Mouse (Mus musculus) midbrain, postnatal 0 days (tissue): Measurements from ENCODE around the gene AY358078. TPM values are rescaled to one million over a fixed set of nuclear protein-coding genes. Genes with fewer than 3 reads are reported as not detected.
"Not testable (repeated sequence)": the region's sequence is repeated elsewhere in the genome, so short reads cannot be mapped to it uniquely, and the experiment has no call there.

Experiments
- ATAC-seq: fragments of 200-750 bp; cut with Nextera tagmentation; 2 replicates; pipeline ENCODE4 v1.8.0; 2017; ENCODE audit warnings: moderate number of reproducible peaks, mild to moderate bottlenecking, moderate TSS enrichment, moderate library complexity; ENCODE audit not compliant: low FRiP score
- DNase-seq: peaks from one replicate; pipeline ENCODE4 v3.0.0-alpha.2; 2015; ENCODE audit warnings: low spot score
- H3K27ac ChIP-seq: fragments of 300-500 bp; sonication (generic); 2 replicates; pipeline ENCODE4 v1.5.1; 2014; ENCODE audit warnings: low read depth, mild to moderate bottlenecking, low read length, mixed read lengths
- H3K27me3 ChIP-seq: fragments of 300-500 bp; sonication (generic); 2 replicates; pipeline ENCODE4 v1.6.1; 2014; ENCODE audit warnings: low read length, control low read depth, mixed read lengths; ENCODE audit not compliant: insufficient read depth
- H3K36me3 ChIP-seq: fragments of 300-500 bp; sonication (generic); 2 replicates; pipeline ENCODE4 v1.6.1; 2014; ENCODE audit warnings: low read length, control low read depth, mixed read lengths; ENCODE audit not compliant: insufficient read depth
- H3K4me1 ChIP-seq: fragments of 300-500 bp; sonication (generic); 2 replicates; pipeline ENCODE4 v1.6.1; 2014; ENCODE audit warnings: mild to moderate bottlenecking, control low read depth, antibody characterized with exemption, low read length, mixed read lengths; ENCODE audit not compliant: insufficient read depth
- H3K4me2 ChIP-seq: fragments of 300-500 bp; sonication (generic); 2 replicates; pipeline ENCODE4 v1.6.1; 2014; ENCODE audit warnings: low read depth, mild to moderate bottlenecking, low read length, mixed read lengths; ENCODE audit not compliant: poor library complexity, severe bottlenecking
- H3K4me3 ChIP-seq: fragments of 300-500 bp; sonication (generic); 2 replicates; pipeline ENCODE4 v1.5.1; 2014; ENCODE audit warnings: low read depth, mild to moderate bottlenecking, low read length, moderate library complexity
- H3K9ac ChIP-seq: fragments of 300-500 bp; sonication (generic); replicated peaks from 2 replicates; pipeline ENCODE4 v1.6.1; 2014; ENCODE audit warnings: mild to moderate bottlenecking, low read length, moderate library complexity, mixed read lengths; ENCODE audit not compliant: poor library complexity, severe bottlenecking
- H3K9me3 ChIP-seq: fragments of 300-500 bp; sonication (generic); 2 replicates; pipeline ENCODE4 v1.6.1; 2016; ENCODE audit warnings: low read length, control low read depth
- CTCF ChIP-seq: IDR thresholded peaks from 2 replicates; pipeline ENCODE4 v1.5.1; 2016; ENCODE audit warnings: antibody characterized with exemption, mild to moderate bottlenecking
- WGBS: fragments of 180-500 bp; shearing (Covaris S2); extraction: QIAGEN DNeasy Blood & Tissue Kit; methylation state at CpG from one replicate; pipeline ENCODE4 v1.1.7; 2014; 5-methylcytosine and 5-hydroxymethylcytosine counted together
- microRNA-seq: library from miRNA; unstranded; fragments of <30 nt; microRNA quantifications from one replicate; pipeline ENCODE4, GENCODE M21; 2016; ENCODE audit warnings: borderline number of aligned reads
- polyA plus RNA-seq: library from polyadenylated mRNA; unstranded; fragments of >200 nt; fragmentation: Nextera tagmentation; extraction: Ambion mirVana; gene quantifications from 2 replicates; pipeline ENCODE4 v1.2.1, GENCODE M21; 2015
- total RNA-seq: library from RNA; depleted of rRNA; stranded (reverse); fragments of >200 nt; gene quantifications from 2 replicates; pipeline ENCODE4 v1.2.3, GENCODE M21; 2014; rRNA removed

AY358078 gene
- total and polyA plus RNA-seq, 2 experiments from 2014 or later: not detected

GRCm38 (mm10) chr14:51851006-51851405 is 51.2 kb downstream of the AY358078 start:
- not testable (repeated sequence) for H3K4me3 ChIP-seq, H3K9ac ChIP-seq, H3K4me2 ChIP-seq, H3K9me3 ChIP-seq, H3K4me1 ChIP-seq, H3K36me3 ChIP-seq, H3K27ac ChIP-seq, H3K27me3 ChIP-seq
- peak; percentile 60 for TF ChIP-seq CTCF
- DNase-seq (peak; percentile 43), ATAC-seq (0 out of 2 replicates have a peak, but pooled peaks have one; percentile 60)
- WGBS: 45% methylated on average over 3 of the region's 3 CpGs

- no peak within 1 kb of the TSS for H3K4me2 ChIP-seq
- H3K4me3 ChIP-seq: no peak within 1 kb of the TSS
- H3K27ac ChIP-seq: no peak within 1 kb of the TSS
- no peaks in the 10 kb centered on the region for H3K36me3 ChIP-seq
- no peaks in the 10 kb centered on the region for H3K27me3 ChIP-seq
- TF ChIP-seq CTCF: no peak
- no peaks in the 10 kb centered on the region for H3K4me1 ChIP-seq
- H3K9ac ChIP-seq: no peak within 1 kb of the TSS
- DNase-seq (no peak), ATAC-seq (no peak)
- H3K9me3 ChIP-seq: no peaks in the 10 kb centered on the region
Observed at GRCm38 (mm10) chr14:51853399-51853798, 53.6 kb downstream of the AY358078 start, which contains the start of gene Ear6. TSS of gene Ear6 (plus strand) at chr14:51853699.

GRCm38 (mm10) chr14:51855280-51855679 is 55.4 kb downstream of the AY358078 start:
- H3K9me3 ChIP-seq, DNase-seq, H3K4me3 ChIP-seq, H3K27ac ChIP-seq, H3K9ac ChIP-seq, H3K4me2 ChIP-seq, ATAC-seq, H3K27me3 ChIP-seq, H3K36me3 ChIP-seq, H3K4me1 ChIP-seq: not testable (repeated sequence)
- 81% methylated on average over 7 of the region's 7 CpGs for WGBS

GRCm38 (mm10) chr14:51863603-51864002 is 63.8 kb downstream of the AY358078 start:
- TF ChIP-seq CTCF: peak; percentile 69
- H3K4me1 ChIP-seq, H3K9me3 ChIP-seq, H3K4me2 ChIP-seq, H3K27ac ChIP-seq, H3K27me3 ChIP-seq, H3K9ac ChIP-seq, H3K4me3 ChIP-seq, H3K36me3 ChIP-seq: not testable (repeated sequence)
- 16% methylated on average over 1 of the region's 1 CpGs for WGBS
- DNase-seq (peak; percentile 40), ATAC-seq (peak; percentile 68; the same call in 1 of the 2 replicates)

- WGBS: 85% methylated on average over 2 of the region's 2 CpGs
- DNase-seq: no peak
- Histone ChIP-seq H3K4me2 (no peak overlapping the region), H3K36me3 (no peaks in the 10 kb centered on the region), H3K9me3 (no peaks in the 10 kb centered on the region), H3K4me1 (no peaks in the 10 kb centered on the region), H3K27me3 (no peaks in the 10 kb centered on the region), H3K27ac (no peak overlapping the region), H3K9ac (no peak overlapping the region), H3K4me3 (no peak overlapping the region)
- ATAC-seq: no peak
- TF ChIP-seq CTCF: no peak
Observed at GRCm38 (mm10) chr14:51870756-51871155, 70.9 kb downstream of the AY358078 start.

- Histone ChIP-seq H3K4me1 (no peaks in the 10 kb centered on the region), H3K36me3 (no peaks in the 10 kb centered on the region), H3K27ac (no peak overlapping the region), H3K4me2 (no peak overlapping the region), H3K9me3 (no peaks in the 10 kb centered on the region), H3K27me3 (no peaks in the 10 kb centered on the region), H3K9ac (no peak overlapping the region), H3K4me3 (no peak overlapping the region)
- no peak for TF ChIP-seq CTCF
- DNase-seq (no peak), ATAC-seq (no peak)
- 73% methylated on average over 9 of the region's 9 CpGs for WGBS
Observed at GRCm38 (mm10) chr14:51871741-51872140, 71.9 kb downstream of the AY358078 start.

Small RNAs within 50 kb of the gene (microRNA-seq; reads per million reads assigned to microRNA genes)
- gene Gm27375: not detected

Other genes with a start within 250 kb of the AY358078 start
- not detected in 2 replicates for gene Gm5622, start 247.3 kb upstream of the AY358078 start, total RNA-seq
- not detected in 2 replicates for gene Gm5622, start 247.3 kb upstream of the AY358078 start, polyA plus RNA-seq
- gene Gm17175, start 226.0 kb upstream of the AY358078 start, total RNA-seq: not detected in 2 replicates
- not detected in 2 replicates for gene Gm17175, start 226.0 kb upstream of the AY358078 start, polyA plus RNA-seq
- not detected in 2 replicates for gene Gm17174, start 207.9 kb upstream of the AY358078 start, total RNA-seq
- not detected in 2 replicates for gene Gm17174, start 207.9 kb upstream of the AY358078 start, polyA plus RNA-seq
- gene Gm17078, start 188.7 kb upstream of the AY358078 start, total RNA-seq: not detected in 2 replicates
- gene Gm17078, start 188.7 kb upstream of the AY358078 start, polyA plus RNA-seq: not detected in 2 replicates
- not detected in 2 replicates for gene Gm4181, start 164.4 kb upstream of the AY358078 start, total RNA-seq
- not detected in 2 replicates for gene Gm4181, start 164.4 kb upstream of the AY358078 start, polyA plus RNA-seq
- gene Gm17079, start 104.6 kb upstream of the AY358078 start, total RNA-seq: not detected in 2 replicates
- gene Gm17079, start 104.6 kb upstream of the AY358078 start, polyA plus RNA-seq: not detected in 2 replicates
- not detected in 2 replicates for gene Gm5800, start 82.9 kb upstream of the AY358078 start, total RNA-seq
- not detected in 2 replicates for gene Gm5800, start 82.9 kb upstream of the AY358078 start, polyA plus RNA-seq
- not detected in 2 replicates for gene Ang4, start 26.5 kb upstream of the AY358078 start, total RNA-seq
- gene Ang4, start 26.5 kb upstream of the AY358078 start, polyA plus RNA-seq: not detected in 2 replicates
- not detected in 2 replicates for gene Ear6, start 53.7 kb downstream of the AY358078 start, total RNA-seq
- gene Ear6, start 53.7 kb downstream of the AY358078 start, polyA plus RNA-seq: not detected in 2 replicates
- 68.2 and 71.6 TPM in 2 replicates for gene Mettl17, start 84.8 kb downstream of the AY358078 start, total RNA-seq
- gene Mettl17, start 84.8 kb downstream of the AY358078 start, polyA plus RNA-seq: 70.3 and 91.4 TPM in 2 replicates
- 2.7 and 3.2 TPM in 2 replicates for gene Slc39a2, start 92.8 kb downstream of the AY358078 start, total RNA-seq
- gene Slc39a2, start 92.8 kb downstream of the AY358078 start, polyA plus RNA-seq: 0.70 and 0.84 TPM in 2 replicates
- 403 and 449 TPM in 2 replicates for gene Ndrg2, start 114.1 kb downstream of the AY358078 start, total RNA-seq
- gene Ndrg2, start 114.1 kb downstream of the AY358078 start, polyA plus RNA-seq: 356 and 413 TPM in 2 replicates
- not detected in 2 replicates for gene Tppp2, start 118.4 kb downstream of the AY358078 start, total RNA-seq
- gene Tppp2, start 118.4 kb downstream of the AY358078 start, polyA plus RNA-seq: not detected in 2 replicates
- not detected in 2 replicates for gene Rnase13, start 122.7 kb downstream of the AY358078 start, total RNA-seq
- 0.11 TPM in 1 of 2 replicates, not detected in the other for gene Rnase13, start 122.7 kb downstream of the AY358078 start, polyA plus RNA-seq
- 93.8 and 108 TPM in 2 replicates for gene Arhgef40, start 184.7 kb downstream of the AY358078 start, total RNA-seq
- gene Arhgef40, start 184.7 kb downstream of the AY358078 start, polyA plus RNA-seq: 58.0 and 66.1 TPM in 2 replicates
- not detected in 2 replicates for gene Tmem253, start 215.6 kb downstream of the AY358078 start, total RNA-seq
- 0.18 and 0.81 TPM in 2 replicates for gene Tmem253, start 215.6 kb downstream of the AY358078 start, polyA plus RNA-seq
- 60.4 and 65.5 TPM in 2 replicates for gene Zfp219, start 220.7 kb downstream of the AY358078 start, total RNA-seq
- gene Zfp219, start 220.7 kb downstream of the AY358078 start, polyA plus RNA-seq: 23.5 TPM in 2 replicates
- gene Olfr221, start 242.4 kb downstream of the AY358078 start, total RNA-seq: not detected in 2 replicates
- gene Olfr221, start 242.4 kb downstream of the AY358078 start, polyA plus RNA-seq: not detected in 2 replicates